Mouse (Mus musculus) lung, adult 2 months (tissue): Measurements from ENCODE around the gene Kat6b.

ENCODE experiments used
- CTCF ChIP-seq: fragments of 200-500 bp; IDR thresholded peaks from 2 replicates; pipeline ENCODE4 v1.5.1; 2011; ENCODE audit warnings: mild to moderate bottlenecking, low read length, control low read depth; ENCODE audit not compliant: insufficient read depth
- POLR2A ChIP-seq: fragments of 200-500 bp; IDR thresholded peaks from 2 replicates; pipeline ENCODE4 v1.6.1; 2011; ENCODE audit warnings: low read depth, mild to moderate bottlenecking, control low read depth, low read length, borderline replicate concordance; ENCODE audit errors: extremely low read depth

DNA sequence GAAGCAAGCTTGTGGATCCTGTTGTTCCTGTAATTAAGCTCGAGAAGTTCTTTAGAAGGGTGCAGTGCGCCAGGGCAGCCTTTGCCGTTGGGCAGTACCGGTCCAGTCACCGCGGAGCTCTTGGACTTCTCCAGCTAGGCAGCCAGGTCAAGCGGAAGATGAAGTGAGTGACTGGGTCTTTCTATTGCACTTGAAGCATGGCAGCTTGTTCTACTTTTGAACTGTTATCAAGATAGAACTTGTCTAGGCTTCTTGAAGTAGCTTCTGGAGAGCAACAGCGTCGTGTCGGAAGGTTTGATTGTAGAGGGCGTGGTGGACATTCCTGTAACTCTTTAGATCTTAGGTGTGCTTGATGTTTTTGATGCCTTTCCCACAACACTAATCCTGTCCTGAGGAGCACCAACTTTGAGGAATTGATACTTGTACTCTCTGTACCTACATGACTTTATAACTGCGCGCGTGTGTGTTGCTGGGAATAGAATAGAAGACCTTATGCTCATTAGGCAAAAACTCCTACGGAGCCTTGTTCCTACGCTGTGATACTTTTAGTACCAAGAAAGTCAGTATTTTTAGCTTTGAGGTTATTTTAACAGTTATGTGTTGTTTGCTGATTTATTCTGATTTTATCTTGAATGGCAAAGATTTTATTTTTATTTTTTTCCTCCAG, 41.2 kb downstream of the Kat6b start:
- TF ChIP-seq CTCF, result no peak
- TF ChIP-seq POLR2A, result no peak
